Mouse (Mus musculus) embryonic facial prominence, embryonic 15.5 days (tissue): ENCODE data around the gene Chga. TPM values are rescaled to one million over a fixed set of nuclear protein-coding genes. Genes with fewer than 3 reads are reported as not detected.

Experiments
- ATAC-seq: fragments of 200-750 bp; cut with Nextera tagmentation; 2 replicates; pipeline ENCODE4 v1.8.0; 2017; ENCODE audit warnings: low read depth, moderate TSS enrichment; ENCODE audit not compliant: insufficient number of reproducible peaks, low FRiP score, low TSS enrichment
- H3K27ac ChIP-seq: fragments of 300-500 bp; sonication (generic); replicated peaks from 2 replicates; pipeline ENCODE4 v1.5.1; 2015; ENCODE audit warnings: mild to moderate bottlenecking, inconsistent platforms
- H3K27me3 ChIP-seq: fragments of 300-500 bp; sonication (generic); 2 replicates; pipeline ENCODE4 v1.6.1; 2015; ENCODE audit warnings: inconsistent platforms
- H3K36me3 ChIP-seq: fragments of 300-500 bp; sonication (generic); 2 replicates; pipeline ENCODE4 v1.6.1; 2015; ENCODE audit warnings: mild to moderate bottlenecking, inconsistent platforms
- H3K4me1 ChIP-seq: fragments of 300-500 bp; sonication (generic); 2 replicates; pipeline ENCODE4 v1.6.1; 2015; ENCODE audit warnings: inconsistent platforms
- H3K4me2 ChIP-seq: fragments of 300-500 bp; sonication (generic); replicated peaks from 2 replicates; pipeline ENCODE4 v1.6.1; 2015; ENCODE audit warnings: mild to moderate bottlenecking, inconsistent platforms
- H3K4me3 ChIP-seq: fragments of 300-500 bp; sonication (generic); replicated peaks from 2 replicates; pipeline ENCODE4 v1.5.1; 2015; ENCODE audit warnings: mild to moderate bottlenecking, inconsistent platforms
- H3K9ac ChIP-seq: fragments of 300-500 bp; sonication (generic); 2 replicates; pipeline ENCODE4 v1.6.1; 2015; ENCODE audit warnings: inconsistent platforms
- H3K9me3 ChIP-seq: fragments of 300-500 bp; sonication (generic); replicated peaks from 2 replicates; pipeline ENCODE4 v1.6.1; 2016; ENCODE audit warnings: inconsistent platforms
- WGBS: fragments of 180-500 bp; shearing (Covaris S2); methylation state at CpG from one replicate; pipeline ENCODE4 v1.1.7; 2015; 5-methylcytosine and 5-hydroxymethylcytosine counted together
- polyA plus RNA-seq: library from polyadenylated mRNA; unstranded; fragments of >200 nt; fragmentation: Nextera tagmentation; extraction: Ambion mirVana; gene quantifications from 2 replicates; pipeline ENCODE4 v1.2.1, GENCODE M21; 2015

Gene Chga
- polyA plus RNA-seq, 1 experiment from 2014 or later, result 8.8 TPM

- 57% methylated on average over 11 of the region's 11 CpGs for WGBS
- Histone ChIP-seq H3K36me3 (peaks cover 11% of the 10 kb centered on the region; the same call in 1 of the 2 replicates), H3K4me2 (no peak overlapping the region), H3K4me3 (no peak overlapping the region), H3K4me1 (peaks cover 9% of the 10 kb centered on the region), H3K27me3 (no peaks in the 10 kb centered on the region), H3K9ac (no peak overlapping the region), H3K9me3 (no peaks in the 10 kb centered on the region), H3K27ac (no peak overlapping the region)
- ATAC-seq, result no peak
These were observed 27.7 kb downstream of the Chga start for GRCm38 (mm10) chr12:102582441-102582840.

GRCm38 (mm10) chr12:102585390-102585789 is 30.6 kb downstream of the Chga start:
- Histone ChIP-seq H3K27me3 (no peaks in the 10 kb centered on the region), H3K4me2 (no peak overlapping the region), H3K36me3 (0 out of 2 replicates have a peak, but pooled peaks cover 7% of the 10 kb centered on the region), H3K4me3 (no peak overlapping the region), H3K4me1 (peaks cover 9% of the 10 kb centered on the region), H3K27ac (no peak overlapping the region), H3K9me3 (no peaks in the 10 kb centered on the region), H3K9ac (no peak overlapping the region)
- no peak for ATAC-seq
- 87% methylated on average over 3 of the region's 3 CpGs for WGBS

- Histone ChIP-seq H3K9me3 (no peaks in the 10 kb centered on the region), H3K4me2 (no peak overlapping the region), H3K4me3 (no peak overlapping the region), H3K27me3 (no peaks in the 10 kb centered on the region), H3K27ac (no peak overlapping the region), H3K9ac (no peak overlapping the region), H3K36me3 (0 out of 2 replicates have a peak, but pooled peaks cover 7% of the 10 kb centered on the region), H3K4me1 (peaks cover 9% of the 10 kb centered on the region)
- no peak for ATAC-seq
- 69% methylated on average over 9 of the region's 9 CpGs for WGBS
These were observed 31.6 kb downstream of the Chga start for GRCm38 (mm10) chr12:102586286-102586881.

DNA sequence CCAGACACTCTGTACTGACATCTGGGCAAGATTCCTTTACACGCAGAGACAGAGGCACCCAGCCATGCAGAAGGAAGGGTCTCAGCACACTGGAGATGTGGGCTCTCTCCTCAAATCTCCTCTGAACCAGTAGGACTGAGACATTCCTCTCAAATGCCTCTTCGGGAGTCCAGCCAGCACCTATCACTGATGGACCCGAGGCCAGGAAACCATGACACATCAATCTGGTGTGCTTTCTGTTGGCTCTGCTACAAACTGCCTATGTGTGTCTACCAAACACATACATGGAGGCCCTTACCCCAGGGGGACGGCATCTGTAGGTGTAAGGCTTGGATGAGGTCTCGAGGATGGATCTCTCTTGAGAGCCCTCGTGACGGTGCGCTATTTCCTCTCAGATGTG is 32.3 kb downstream of the Chga start:
- WGBS, result 87% methylated on average over 8 of the region's 8 CpGs
- Histone ChIP-seq H3K36me3 (0 out of 2 replicates have a peak, but pooled peaks cover 7% of the 10 kb centered on the region), H3K4me2 (no peak overlapping the region), H3K9ac (no peak overlapping the region), H3K9me3 (no peaks in the 10 kb centered on the region), H3K4me3 (no peak overlapping the region), H3K27me3 (no peaks in the 10 kb centered on the region), H3K27ac (no peak overlapping the region), H3K4me1 (peaks cover 9% of the 10 kb centered on the region)
- no peak for ATAC-seq

GRCm38 (mm10) chr12:102590711-102591360 is 36.1 kb downstream of the Chga start:
- 88% methylated on average over 17 of the region's 17 CpGs for whole genome bisulfite sequencing
- H3K27me3 ChIP-seq, result no peaks in the 10 kb centered on the region
- H3K4me1 ChIP-seq, result peaks cover 13% of the 10 kb centered on the region
- no peak overlapping the region for H3K9ac ChIP-seq
- H3K36me3 ChIP-seq, result 0 out of 2 replicates have a peak, but pooled peaks cover 7% of the 10 kb centered on the region
- ATAC-seq, result no peak
- H3K4me3 ChIP-seq, result no peak overlapping the region
- H3K9me3 ChIP-seq, result no peaks in the 10 kb centered on the region
- H3K4me2 ChIP-seq, result no peak overlapping the region
- no peak overlapping the region for H3K27ac ChIP-seq

DNA sequence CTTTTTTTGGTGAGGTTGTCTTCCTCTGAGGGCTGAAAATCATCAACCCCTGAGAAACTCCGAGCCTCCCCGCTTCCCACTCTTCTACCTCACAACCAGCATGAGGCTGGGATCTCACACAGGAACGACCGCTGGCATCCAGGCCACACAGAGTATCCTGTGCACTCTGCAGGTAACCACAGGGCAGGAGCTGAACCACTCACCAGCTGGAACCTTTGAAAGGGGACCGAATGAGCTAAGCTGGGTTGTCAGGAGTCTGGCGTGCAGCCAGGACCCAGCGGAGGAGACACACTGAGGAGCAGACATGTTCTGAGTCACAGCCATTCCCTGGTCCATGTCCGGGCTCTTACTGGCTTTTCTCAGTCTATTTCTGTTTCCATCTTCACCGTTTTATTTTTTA is 38.9 kb downstream of the Chga start:
- 49% methylated on average over 9 of the region's 9 CpGs for WGBS
- H3K36me3 ChIP-seq, result no peaks in the 10 kb centered on the region
- H3K4me2 ChIP-seq, result no peak overlapping the region
- no peaks in the 10 kb centered on the region for H3K9me3 ChIP-seq
- H3K27ac ChIP-seq, result no peak overlapping the region
- no peaks in the 10 kb centered on the region for H3K27me3 ChIP-seq
- H3K9ac ChIP-seq, result no peak overlapping the region
- H3K4me1 ChIP-seq, result peaks cover 24% of the 10 kb centered on the region
- no peak overlapping the region for H3K4me3 ChIP-seq
- no peak for ATAC-seq

- Histone ChIP-seq H3K4me1 (peaks cover 26% of the 10 kb centered on the region), H3K9ac (no peak overlapping the region), H3K27me3 (no peaks in the 10 kb centered on the region), H3K4me2 (no peak overlapping the region), H3K36me3 (no peaks in the 10 kb centered on the region), H3K4me3 (no peak overlapping the region), H3K27ac (no peak overlapping the region), H3K9me3 (no peaks in the 10 kb centered on the region)
- no peak for ATAC-seq
- 73% methylated on average over 9 of the region's 9 CpGs for WGBS
These were observed 39.9 kb downstream of the Chga start for GRCm38 (mm10) chr12:102594627-102595026.

GRCm38 (mm10) chr12:102596410-102596809 is 41.6 kb downstream of the Chga start:
- no peaks in the 10 kb centered on the region for H3K9me3 ChIP-seq
- H3K4me3 ChIP-seq, result no peak overlapping the region
- no peaks in the 10 kb centered on the region for H3K27me3 ChIP-seq
- H3K4me2 ChIP-seq, result no peak overlapping the region
- no peak overlapping the region for H3K9ac ChIP-seq
- no peak overlapping the region for H3K27ac ChIP-seq
- WGBS, result 74% methylated on average over 7 of the region's 7 CpGs
- H3K4me1 ChIP-seq, result peaks cover 44% of the 10 kb centered on the region
- no peaks in the 10 kb centered on the region for H3K36me3 ChIP-seq
- no peak for ATAC-seq

GRCm38 (mm10) chr12:102597466-102597865 is 42.7 kb downstream of the Chga start:
- 57% methylated on average over 4 of the region's 4 CpGs for WGBS
- Histone ChIP-seq H3K27ac (no peak overlapping the region), H3K4me1 (peaks cover 55% of the 10 kb centered on the region), H3K36me3 (no peaks in the 10 kb centered on the region), H3K9ac (no peak overlapping the region), H3K9me3 (no peaks in the 10 kb centered on the region), H3K27me3 (no peaks in the 10 kb centered on the region), H3K4me3 (no peak overlapping the region), H3K4me2 (no peak overlapping the region)
- ATAC-seq, result no peak

DNA sequence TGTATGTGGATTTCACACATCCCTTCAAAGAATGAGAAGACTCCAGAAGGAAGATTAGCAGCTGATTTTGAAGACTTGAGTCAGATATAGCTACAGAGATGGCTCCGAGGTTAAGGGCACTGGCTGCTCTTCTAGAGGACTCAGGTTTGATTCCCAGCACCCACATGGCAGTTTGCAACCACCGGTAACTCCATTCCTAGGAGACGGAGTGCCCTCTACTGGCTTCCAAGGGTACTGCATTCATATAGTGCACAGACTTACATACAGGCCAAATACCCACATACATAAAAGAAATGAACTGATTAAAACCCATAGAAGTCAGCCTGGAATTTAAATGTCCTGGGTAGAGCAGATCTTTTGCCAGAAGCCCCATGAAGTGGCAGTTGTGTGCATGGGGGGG is 43.8 kb downstream of the Chga start:
- Histone ChIP-seq H3K4me1 (peaks cover 57% of the 10 kb centered on the region), H3K4me3 (no peak overlapping the region), H3K36me3 (no peaks in the 10 kb centered on the region), H3K9ac (no peak overlapping the region), H3K9me3 (no peaks in the 10 kb centered on the region), H3K4me2 (no peak overlapping the region), H3K27me3 (no peaks in the 10 kb centered on the region), H3K27ac (no peak overlapping the region)
- 98% methylated on average over 3 of the region's 3 CpGs for WGBS
- ATAC-seq, result no peak

GRCm38 (mm10) chr12:102599801-102600200 is 45.0 kb downstream of the Chga start:
- no peak overlapping the region for H3K4me2 ChIP-seq
- H3K4me3 ChIP-seq, result no peak overlapping the region
- no peaks in the 10 kb centered on the region for H3K27me3 ChIP-seq
- H3K4me1 ChIP-seq, result peaks cover 45% of the 10 kb centered on the region
- H3K9ac ChIP-seq, result no peak overlapping the region
- no peak overlapping the region for H3K27ac ChIP-seq
- H3K9me3 ChIP-seq, result no peaks in the 10 kb centered on the region
- 55% methylated on average over 7 of the region's 7 CpGs for WGBS
- H3K36me3 ChIP-seq, result peaks cover 7% of the 10 kb centered on the region; the same call in 1 of the 2 replicates
- ATAC-seq, result no peak

- WGBS, result 49% methylated on average over 6 of the region's 6 CpGs
- Histone ChIP-seq H3K4me1 (peaks cover 44% of the 10 kb centered on the region), H3K9me3 (no peaks in the 10 kb centered on the region), H3K9ac (no peak overlapping the region), H3K36me3 (peaks cover 7% of the 10 kb centered on the region; the same call in 1 of the 2 replicates), H3K4me3 (no peak overlapping the region), H3K27ac (no peak overlapping the region), H3K27me3 (no peaks in the 10 kb centered on the region), H3K4me2 (no peak overlapping the region)
- ATAC-seq, result no peak
These were observed 45.6 kb downstream of the Chga start for GRCm38 (mm10) chr12:102600345-102600744.
